Mouse (Mus musculus) lung, adult 18-20 months (tissue): ENCODE results near the gene Shc2.

Experiments
- DNase-seq, 2 experiments: peaks; one replicate each; pipeline ENCODE4 v3.0.0; 2022; ENCODE audit warnings: mixed read lengths in 2 of 2

Shc2 gene

DNA sequence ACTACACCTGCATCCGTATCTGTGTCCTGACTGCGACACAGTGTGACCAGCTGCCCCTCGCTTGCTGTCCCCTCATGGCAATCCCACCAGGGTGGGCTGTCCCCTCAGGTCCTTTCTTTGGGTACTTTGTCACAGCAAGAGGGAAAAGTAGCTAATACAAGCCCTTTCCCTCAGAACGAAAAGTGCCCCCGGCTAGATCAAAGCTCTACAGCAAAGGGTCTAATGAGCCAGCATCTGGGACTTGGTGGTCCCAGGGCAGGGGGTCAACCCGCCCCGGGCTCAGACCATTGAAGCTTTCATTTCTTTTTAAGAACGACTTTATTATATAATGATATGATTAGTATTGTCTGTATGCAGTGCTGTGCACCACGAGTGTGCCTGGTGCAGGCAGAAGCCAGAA lies 59.4 kb downstream of the Shc2 start:
- DNase-seq: no peak

DNA sequence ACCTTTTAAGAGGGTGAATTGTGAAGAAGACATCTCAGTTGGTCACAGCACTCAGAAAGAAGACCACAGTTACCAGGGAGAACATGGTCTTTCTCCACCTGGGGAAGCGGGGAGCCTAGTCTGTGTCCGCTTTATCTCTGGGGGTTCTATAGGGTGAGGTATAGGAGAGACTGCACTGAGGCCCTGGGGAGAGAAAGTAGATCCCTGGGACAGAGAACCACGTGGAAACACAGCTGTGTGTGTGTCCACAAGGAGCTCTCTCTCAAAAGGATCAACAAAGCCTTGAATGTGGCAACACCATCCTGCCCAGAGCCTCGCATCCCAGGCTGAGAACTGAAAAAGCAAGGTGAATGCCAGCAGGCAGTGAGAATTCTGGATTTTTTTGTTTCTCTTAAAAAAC lies 60.3 kb downstream of the Shc2 start:
- DNase-seq: no peak

DNA sequence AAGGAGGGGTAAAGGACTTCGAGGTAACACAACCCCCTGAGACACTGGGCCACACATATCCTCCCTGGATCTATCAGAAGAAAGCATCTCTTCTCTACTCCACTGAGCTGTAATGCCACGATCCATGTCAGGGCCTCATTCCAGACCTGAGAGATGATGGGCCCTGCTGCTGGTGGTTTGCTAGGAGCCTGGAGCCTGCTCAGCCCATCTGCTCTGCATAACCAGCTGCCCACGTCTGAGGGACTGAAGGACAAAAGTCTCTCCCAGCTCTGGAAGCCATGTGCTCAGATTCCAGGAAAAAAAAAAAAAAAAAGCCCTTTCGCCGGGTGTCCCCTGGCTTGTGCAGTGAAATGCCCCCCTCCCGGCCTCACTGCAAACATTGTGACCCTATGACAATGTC lies 62.0 kb downstream of the Shc2 start:
- DNase-seq: no peak

DNA sequence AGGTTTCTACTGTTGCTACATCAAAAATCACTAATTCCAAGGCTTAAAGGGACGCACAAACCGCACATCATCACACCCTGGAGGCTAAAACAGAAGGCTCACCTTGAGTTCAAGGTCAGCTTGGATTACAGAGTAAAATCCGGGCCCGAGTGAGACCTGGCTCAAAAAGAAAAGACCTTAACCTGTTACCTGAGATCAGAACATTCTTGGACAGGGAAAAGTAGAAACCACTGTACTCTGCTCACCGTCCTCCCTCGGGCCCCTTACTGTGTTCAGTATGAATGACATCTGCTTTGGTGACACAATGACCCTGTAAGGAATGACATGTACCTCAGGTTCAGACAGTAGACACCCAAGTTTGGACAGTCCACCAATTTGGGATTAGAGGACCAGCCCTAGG lies 62.9 kb downstream of the Shc2 start:
- no peak for DNase-seq

DNA sequence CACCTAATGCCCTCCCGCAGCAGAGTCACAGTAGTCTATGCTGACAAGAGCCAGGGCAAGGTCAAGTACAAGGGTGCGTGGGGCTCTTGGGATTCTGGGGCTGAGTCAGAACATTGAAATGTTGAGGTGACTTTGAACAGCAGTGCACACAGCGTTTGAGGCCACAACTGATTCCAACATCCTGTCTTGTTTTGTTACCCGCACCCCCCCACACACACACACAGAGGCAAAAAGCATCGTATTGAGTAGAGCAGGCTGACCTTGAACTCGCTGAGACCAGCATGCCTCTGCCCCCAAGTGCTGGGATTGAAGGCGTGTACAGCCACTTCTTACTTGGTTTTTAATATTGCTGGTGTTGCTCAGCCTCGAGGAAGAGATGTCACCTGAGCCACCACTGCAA lies 63.4 kb downstream of the Shc2 start:
- no peak for DNase-seq

DNA sequence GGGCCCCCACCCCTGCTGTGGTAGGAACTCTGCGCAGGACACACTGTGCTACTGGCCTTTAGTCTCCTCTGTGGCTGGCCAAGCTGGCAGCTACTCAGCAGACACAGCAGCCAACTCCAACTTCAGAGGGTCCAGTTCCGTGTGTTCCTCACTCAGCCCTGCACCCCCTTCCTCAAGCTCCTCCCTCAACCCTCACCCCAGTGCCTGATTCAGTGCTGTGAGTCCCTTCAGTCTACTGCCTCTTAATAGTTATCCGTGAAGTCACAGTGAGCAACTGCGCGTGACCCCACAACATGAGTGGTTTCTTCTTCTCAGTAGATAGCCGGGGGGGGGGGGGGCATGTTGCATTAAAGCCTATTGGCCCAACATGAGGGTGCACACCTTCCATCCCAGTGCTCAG lies 64.1 kb downstream of the Shc2 start:
- DNase-seq: no peak

DNA sequence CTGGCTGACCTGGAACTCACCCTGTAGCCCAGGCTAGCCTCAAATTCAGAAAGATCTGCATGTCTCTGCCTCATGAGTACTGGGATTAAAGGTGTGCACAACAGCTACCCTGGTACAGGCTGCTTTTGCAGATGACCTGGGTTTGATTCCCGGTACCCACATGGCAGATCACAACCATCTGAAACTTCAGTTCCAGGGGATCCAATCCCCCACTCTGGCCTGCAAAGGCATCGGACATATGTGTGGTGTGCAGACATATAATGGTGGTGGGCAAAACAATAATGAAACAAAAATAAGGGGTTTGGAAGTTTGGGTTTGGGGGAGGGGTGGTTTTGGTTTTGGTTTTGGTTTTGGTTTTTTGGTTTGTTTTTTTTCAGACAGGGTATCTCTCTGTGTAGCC lies 66.4 kb downstream of the Shc2 start:
- no peak for DNase-seq

DNA sequence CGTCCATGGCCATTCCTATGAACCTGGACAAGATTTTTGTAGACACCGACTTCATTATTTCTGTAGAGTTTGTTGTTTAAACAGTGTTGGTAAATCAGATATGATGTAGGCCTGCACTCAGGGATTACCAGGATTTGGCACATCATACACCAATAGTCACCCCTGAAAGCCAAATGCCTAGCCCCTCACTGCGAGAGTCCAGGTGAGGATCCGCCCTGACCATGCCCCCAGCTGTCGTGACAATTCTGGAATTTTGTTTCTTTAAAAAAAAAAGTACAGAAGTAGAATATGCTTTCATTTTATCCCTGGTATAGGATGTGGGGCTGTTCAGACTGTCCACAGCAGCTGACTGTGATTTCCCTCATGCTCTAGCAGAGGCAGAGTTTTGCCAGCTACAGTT lies 67.8 kb downstream of the Shc2 start:
- DNase-seq: no peak
